Comparison of ENCODE assay signal across 20 mouse cellular contexts in genomic region chr19:16061821-16062220, GRCm38 (mm10).
DNase-seq lines count a peak whose midpoint lies in the region; ATAC-seq lines count a peak whose summit lies in the region.
"Had no signal": no experiment of that assay in that cellular context is flagged by ENCODE, and none has a peak within 500 bp of the region (broad histone marks: within the 10 kb centered on the region; RNA-seq: fewer than 3 reads in every experiment).

No protein-coding gene starts in this region.

- H3K4me2 ChIP-seq in lung, embryonic 15.5 days, result peak overlapping the region; percentile 26
- H3K4me2 ChIP-seq: liver, embryonic 15.5 days had no signal

- H3K4me3 ChIP-seq in lung, embryonic 15.5 days, result no peak overlapping the region
- H3K4me3 ChIP-seq: liver, embryonic 15.5 days had no signal

- no peak overlapping the region for H3K27ac ChIP-seq in lung, embryonic 15.5 days
- H3K27ac ChIP-seq: liver, embryonic 15.5 days had no signal

- H3K9me3 ChIP-seq in lung, embryonic 15.5 days, result no peaks in the 10 kb centered on the region
- H3K9me3 ChIP-seq: G1E; liver, embryonic 15.5 days had no signal

- peak; percentile 46 for DNase-seq in adrenal gland, adult 2 months
- no peak for DNase-seq in adrenal gland, postnatal 4 days (ENCODE audit: low spot score in 2 of 2)
- no peak for DNase-seq in lung, postnatal 4 days
- DNase-seq in testis, postnatal 10 days (ENCODE audit: low spot score), result peak; percentile 45
- no peak for DNase-seq in testis, postnatal 14 days (ENCODE audit: low spot score)
- no peak for DNase-seq in right cerebral cortex, postnatal 36 days (ENCODE audit: low spot score in 2 of 2)
- DNase-seq in right cerebral cortex, postnatal 4 days, result no peak
- DNase-seq: cerebellum, adult 11-12 months; cerebellum, postnatal 14 days; embryo, embryonic 11 days; gastrocnemius, postnatal 25 days; lung, postnatal 36 days; retina, postnatal 1 day; thymus, postnatal 36 days had no signal

- no peak for ATAC-seq in lung, embryonic 15.5 days (ENCODE audit: borderline replicate concordance, extremely low read depth, low FRiP score, low TSS enrichment)
- ATAC-seq: forebrain, embryonic 16.5 days; hindbrain, embryonic 16.5 days; intestine, embryonic 16.5 days had no signal

- H3K36me3 ChIP-seq in lung, embryonic 15.5 days, result no peaks in the 10 kb centered on the region
- H3K36me3 ChIP-seq: G1E; liver, embryonic 15.5 days had no signal

- H3K4me1 ChIP-seq in lung, embryonic 15.5 days, result peaks cover 14% of the 10 kb centered on the region

- WGBS in lung, embryonic 15.5 days, result 60% methylated on average over 11 of the region's 11 CpGs

- no peak overlapping the region for H3K9ac ChIP-seq in lung, embryonic 15.5 days
- H3K9ac ChIP-seq: liver, embryonic 15.5 days had no signal

- no peaks in the 10 kb centered on the region for H3K27me3 ChIP-seq in lung, embryonic 15.5 days
- H3K27me3 ChIP-seq: liver, embryonic 15.5 days had no signal

Comparison
In these comparisons a context has a peak if more than half of its experiments do, and no peak if none do; other contexts are left out.
1. DNase-seq: peak in adrenal gland, adult 2 months (single experiment) and testis, postnatal 10 days (single experiment); none in adrenal gland, postnatal 4 days (0 of 2), lung, postnatal 4 days (0 of 2), testis, postnatal 14 days (single experiment), right cerebral cortex, postnatal 36 days (0 of 2) and right cerebral cortex, postnatal 4 days (single experiment).